Mouse (Mus musculus): Measurements from ENCODE around the gene Bcl11b.

Bcl11b gene

DNA sequence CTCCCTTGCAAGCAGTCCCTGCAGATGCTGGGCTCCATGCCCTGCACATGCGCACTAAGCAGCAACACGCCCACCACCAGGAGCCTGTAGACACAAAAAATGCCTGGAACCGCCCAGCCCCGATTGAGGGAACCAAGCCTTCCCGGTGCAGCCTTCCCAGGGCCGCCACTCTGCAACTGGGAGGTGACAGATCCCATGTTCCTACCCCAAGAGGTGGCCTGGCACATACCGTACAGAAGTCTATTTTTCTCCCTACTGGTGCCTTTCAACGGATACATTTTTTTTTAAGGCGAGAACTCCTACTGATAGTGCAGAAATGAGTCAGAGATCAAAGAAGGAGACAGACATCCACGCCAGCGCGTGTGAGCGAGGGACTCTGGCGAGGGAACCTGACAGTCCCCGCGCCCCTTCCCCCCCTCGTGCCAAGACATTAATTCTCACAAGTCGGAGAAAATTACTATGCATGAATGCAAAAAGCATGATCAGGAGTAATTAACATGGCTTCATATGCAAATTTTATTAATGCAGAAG is 33.5 kb downstream of the Bcl11b start:
- no peaks in the 10 kb centered on the region for H3K27me3 ChIP-seq (ENCODE audit: control insufficient read depth, insufficient read depth, low read length, poor library complexity, severe bottlenecking)
- no peak for DNase-seq (ENCODE audit: low read depth, low spot score)
- no peaks in the 10 kb centered on the region for H3K36me3 ChIP-seq (ENCODE audit: control insufficient read depth, insufficient read depth, low read length, poor library complexity, severe bottlenecking)

DNA sequence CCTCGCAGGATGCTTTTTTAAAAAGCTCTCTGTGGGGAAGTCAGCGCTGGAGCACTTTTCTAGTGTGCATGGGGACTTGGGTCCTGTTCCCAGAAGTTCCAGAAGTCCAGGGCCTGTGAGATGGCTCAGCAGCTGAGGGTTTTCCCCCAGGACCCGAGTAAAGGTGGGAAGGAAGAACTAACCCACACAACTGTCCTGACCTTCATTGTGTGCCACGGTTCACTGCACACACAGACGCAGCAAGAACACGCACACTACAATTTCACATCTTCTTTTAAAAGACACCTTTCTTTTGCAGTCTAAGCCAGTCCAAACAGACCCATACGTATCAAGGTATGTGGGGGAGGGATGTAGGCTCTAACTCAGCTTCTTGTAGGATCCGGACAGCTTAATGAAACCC is 34.3 kb downstream of the Bcl11b start:
- H3K27me3 ChIP-seq (ENCODE audit: control insufficient read depth, insufficient read depth, low read length, poor library complexity, severe bottlenecking), result no peaks in the 10 kb centered on the region
- no peak for DNase-seq (ENCODE audit: low read depth, low spot score)
- H3K36me3 ChIP-seq (ENCODE audit: control insufficient read depth, insufficient read depth, low read length, poor library complexity, severe bottlenecking), result no peaks in the 10 kb centered on the region

DNA sequence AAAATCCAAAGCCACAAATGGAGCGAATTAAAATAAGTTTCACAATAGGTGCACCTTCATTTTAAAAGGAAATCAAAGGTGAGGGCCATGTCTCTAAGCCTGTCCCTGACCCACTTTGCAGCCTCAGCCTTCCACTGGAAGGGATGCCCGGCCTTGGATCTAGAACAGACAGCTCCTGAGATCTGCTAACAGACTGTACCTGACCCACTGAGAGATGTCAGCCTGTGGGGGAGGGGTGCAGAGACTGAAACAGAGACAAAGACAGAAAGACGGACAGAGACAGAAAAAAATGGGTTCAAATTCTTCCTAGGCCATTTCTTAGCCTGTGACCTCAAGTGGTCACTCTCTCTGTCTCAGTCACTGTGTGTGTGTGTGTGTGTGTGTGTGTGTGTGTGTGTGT is 35.1 kb downstream of the Bcl11b start:
- DNase-seq (ENCODE audit: low read depth, low spot score), result no peak
- Histone ChIP-seq H3K36me3 (ENCODE audit: control insufficient read depth, insufficient read depth, low read length, poor library complexity, severe bottlenecking) (no peaks in the 10 kb centered on the region), H3K27me3 (ENCODE audit: control insufficient read depth, insufficient read depth, low read length, poor library complexity, severe bottlenecking) (no peaks in the 10 kb centered on the region)

DNA sequence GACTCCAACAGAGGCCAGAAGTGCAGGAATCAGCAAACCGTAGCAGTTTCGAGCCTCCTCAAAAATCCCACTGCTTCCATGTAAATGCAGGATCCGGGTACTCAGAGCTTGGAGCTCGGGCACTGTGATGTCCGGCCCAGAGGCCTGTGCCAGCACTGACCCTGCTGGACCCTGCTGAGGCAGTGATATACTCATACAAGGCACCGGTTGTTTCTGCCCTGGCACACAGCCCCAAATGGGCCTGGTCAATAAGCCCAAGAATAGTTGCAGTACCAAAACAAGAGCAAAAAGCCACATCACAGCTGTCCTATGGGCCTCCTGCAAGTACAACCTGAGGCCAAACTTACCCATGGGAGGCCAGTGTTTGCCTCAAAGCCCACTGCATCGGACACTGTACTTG is 36.4 kb downstream of the Bcl11b start:
- H3K36me3 ChIP-seq (ENCODE audit: control insufficient read depth, insufficient read depth, low read length, poor library complexity, severe bottlenecking), result no peaks in the 10 kb centered on the region
- no peaks in the 10 kb centered on the region for H3K27me3 ChIP-seq (ENCODE audit: control insufficient read depth, insufficient read depth, low read length, poor library complexity, severe bottlenecking)
- no peak for DNase-seq (ENCODE audit: low read depth, low spot score)

DNA sequence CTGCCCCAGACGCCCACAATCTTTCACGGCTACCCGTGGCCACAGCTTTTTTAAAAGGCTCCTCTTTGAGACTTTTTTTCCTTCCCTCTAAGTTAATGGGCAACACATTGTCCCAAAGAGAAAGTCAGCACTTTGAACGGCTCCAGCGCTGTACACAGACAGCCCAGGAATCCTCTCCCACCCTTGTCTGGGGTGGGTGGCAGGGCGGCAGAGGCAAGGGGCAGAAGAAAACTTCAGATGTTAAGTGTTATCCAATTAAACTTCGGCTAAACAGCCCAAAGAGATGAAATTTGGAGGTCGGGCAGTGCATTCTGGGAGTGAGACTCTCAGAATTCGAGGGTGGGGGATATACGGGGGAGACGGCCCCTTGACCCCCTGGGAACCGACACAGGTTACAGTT is 38.3 kb downstream of the Bcl11b start:
- Histone ChIP-seq H3K27me3 (ENCODE audit: control insufficient read depth, insufficient read depth, low read length, poor library complexity, severe bottlenecking) (no peaks in the 10 kb centered on the region), H3K36me3 (ENCODE audit: control insufficient read depth, insufficient read depth, low read length, poor library complexity, severe bottlenecking) (no peaks in the 10 kb centered on the region)
- DNase-seq (ENCODE audit: low read depth, low spot score), result no peak

DNA sequence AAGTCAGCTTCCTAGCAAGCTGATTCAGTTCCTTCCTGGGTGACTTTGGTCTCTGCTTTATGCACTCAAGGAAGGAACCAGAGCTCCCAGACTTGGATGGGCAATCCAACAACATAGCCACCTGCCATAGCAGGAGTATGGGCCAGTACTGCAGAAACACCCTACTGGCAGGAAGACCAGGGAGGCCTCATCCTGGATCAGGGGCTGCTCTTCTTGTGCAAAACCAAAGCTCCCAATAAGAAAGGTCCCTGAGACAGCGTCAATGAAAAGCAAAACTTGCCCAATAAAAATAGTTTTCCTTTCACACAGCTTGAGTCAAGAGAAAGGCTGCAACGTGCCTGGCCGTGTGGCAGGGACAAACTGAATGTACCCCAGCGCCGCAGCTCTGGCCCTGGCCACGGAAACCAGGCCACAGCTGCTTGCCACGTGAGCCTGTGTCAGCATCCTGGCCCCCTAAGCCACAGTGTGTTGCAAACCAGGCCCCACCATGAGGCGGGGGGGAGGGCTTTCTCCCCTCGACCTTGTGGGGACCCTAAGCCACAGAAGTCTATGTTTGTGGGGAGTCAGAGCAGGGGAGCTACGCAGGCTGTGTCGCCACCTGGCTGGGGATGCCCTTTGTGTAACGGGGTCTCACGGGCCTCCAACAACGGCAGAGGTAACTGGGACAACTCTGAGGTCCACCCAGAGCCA is 38.9 kb downstream of the Bcl11b start:
- no peaks in the 10 kb centered on the region for H3K36me3 ChIP-seq (ENCODE audit: control insufficient read depth, insufficient read depth, low read length, poor library complexity, severe bottlenecking)
- no peak for DNase-seq (ENCODE audit: low read depth, low spot score)

DNA sequence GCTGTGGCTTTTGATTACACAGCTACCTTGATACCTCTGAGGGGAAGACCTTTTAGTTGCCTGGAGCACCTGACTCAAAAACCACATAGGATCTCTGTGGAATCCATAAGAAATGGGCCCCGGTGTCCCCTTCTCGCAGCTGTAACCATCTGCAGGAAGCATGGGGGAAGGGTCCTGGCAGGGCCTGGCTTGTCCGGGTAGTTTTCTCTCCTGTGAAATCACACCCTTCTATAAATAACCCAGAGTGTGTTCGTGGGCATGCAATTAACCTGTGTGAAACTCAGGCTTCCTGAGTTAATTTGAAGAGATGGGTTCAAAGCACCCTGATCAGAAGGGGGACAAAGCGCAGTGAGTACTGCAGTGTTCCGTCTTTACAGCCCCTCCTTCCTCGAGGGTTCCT is 40.5 kb downstream of the Bcl11b start:
- H3K36me3 ChIP-seq (ENCODE audit: control insufficient read depth, insufficient read depth, low read length, poor library complexity, severe bottlenecking), result no peaks in the 10 kb centered on the region
- DNase-seq (ENCODE audit: low read depth, low spot score), result no peak

More for the DNA sequence above, 38.9 kb downstream of the Bcl11b start:
- H3K27me3 ChIP-seq (ENCODE audit: control insufficient read depth, insufficient read depth, low read length, poor library complexity, severe bottlenecking), result no peaks in the 10 kb centered on the region

DNA sequence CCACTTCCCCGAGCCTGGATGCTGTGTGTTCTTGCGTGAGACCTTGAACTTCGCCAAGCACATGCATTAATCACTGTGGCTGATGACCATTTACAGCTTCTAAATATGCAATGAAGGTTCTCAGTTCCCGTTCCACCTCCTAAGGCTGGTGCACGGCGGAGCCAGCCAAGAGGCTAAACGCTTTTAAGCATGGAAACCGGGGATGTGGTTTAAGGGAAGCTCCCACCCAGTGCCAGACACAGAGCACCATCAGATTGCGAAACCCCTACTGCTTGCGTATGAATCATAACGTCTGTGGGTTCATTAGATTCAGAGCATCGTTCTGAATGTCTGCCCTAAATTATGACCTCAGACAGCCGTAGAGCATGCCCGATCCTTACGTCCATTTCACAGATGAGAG is 41.6 kb downstream of the Bcl11b start:
- DNase-seq (ENCODE audit: low read depth, low spot score), result no peak
- Histone ChIP-seq H3K27me3 (ENCODE audit: control insufficient read depth, insufficient read depth, low read length, poor library complexity, severe bottlenecking) (no peaks in the 10 kb centered on the region), H3K36me3 (ENCODE audit: control insufficient read depth, insufficient read depth, low read length, poor library complexity, severe bottlenecking) (no peaks in the 10 kb centered on the region)

More for the DNA sequence above, 40.5 kb downstream of the Bcl11b start:
- H3K27me3 ChIP-seq (ENCODE audit: control insufficient read depth, insufficient read depth, low read length, poor library complexity, severe bottlenecking), result no peaks in the 10 kb centered on the region

DNA sequence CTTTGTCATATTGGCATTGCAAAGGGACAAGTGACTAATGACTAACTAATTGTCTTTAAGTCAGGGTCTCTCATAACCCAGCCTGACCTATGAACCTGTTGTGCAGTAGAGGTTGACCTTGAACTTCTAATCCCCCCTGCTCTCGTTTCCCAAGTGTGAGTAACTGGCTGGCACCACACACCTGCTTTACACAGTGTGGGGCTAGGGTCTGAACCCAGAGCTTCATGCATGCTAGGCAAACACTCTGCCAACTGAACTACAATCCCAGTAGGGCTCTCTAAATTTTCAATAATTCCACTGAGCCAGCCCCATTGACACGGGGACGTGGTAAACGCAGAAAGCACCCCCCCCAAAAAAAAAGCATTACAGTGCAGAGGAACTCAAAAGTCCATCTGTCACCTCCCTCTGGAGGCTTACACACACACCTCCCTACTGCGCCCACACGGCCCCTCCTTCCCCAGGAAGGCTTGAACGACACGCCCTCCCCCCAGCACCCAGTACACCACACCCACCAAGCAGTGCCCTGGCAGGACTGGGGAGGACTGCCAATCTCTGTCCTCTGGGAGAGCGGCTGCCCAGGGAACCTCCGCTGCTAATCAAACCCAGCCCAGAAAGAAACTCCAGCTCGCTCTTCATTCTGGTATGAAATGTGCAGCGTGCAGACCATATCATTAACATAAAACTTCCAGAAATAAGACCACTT is 42.5 kb downstream of the Bcl11b start:
- DNase-seq (ENCODE audit: low read depth, low spot score), result no peak
- Histone ChIP-seq H3K27me3 (ENCODE audit: control insufficient read depth, insufficient read depth, low read length, poor library complexity, severe bottlenecking) (no peaks in the 10 kb centered on the region), H3K36me3 (ENCODE audit: control insufficient read depth, insufficient read depth, low read length, poor library complexity, severe bottlenecking) (no peaks in the 10 kb centered on the region)

DNA sequence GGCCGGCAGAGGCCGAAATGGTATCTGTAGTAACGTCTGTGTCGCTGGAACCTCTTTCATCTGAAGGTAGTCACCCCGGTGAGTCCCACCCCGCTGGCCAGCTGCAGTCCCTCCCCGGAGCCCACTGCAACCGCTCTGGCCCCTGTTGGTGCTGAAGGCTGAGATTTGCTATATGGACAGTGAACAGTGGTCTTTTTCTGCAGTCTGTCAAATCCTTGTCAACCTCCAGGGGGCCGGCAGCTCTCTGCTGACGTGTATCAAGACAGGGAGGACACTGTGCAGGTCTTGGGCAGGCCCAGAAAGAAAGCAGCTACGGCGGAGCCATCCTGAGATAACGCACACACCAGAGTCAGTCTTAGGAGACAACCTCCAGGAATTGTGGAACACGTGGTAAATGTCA is 43.0 kb downstream of the Bcl11b start:
- Histone ChIP-seq H3K36me3 (ENCODE audit: control insufficient read depth, insufficient read depth, low read length, poor library complexity, severe bottlenecking) (no peaks in the 10 kb centered on the region), H3K27me3 (ENCODE audit: control insufficient read depth, insufficient read depth, low read length, poor library complexity, severe bottlenecking) (no peaks in the 10 kb centered on the region)
- no peak for DNase-seq (ENCODE audit: low read depth, low spot score)

DNA sequence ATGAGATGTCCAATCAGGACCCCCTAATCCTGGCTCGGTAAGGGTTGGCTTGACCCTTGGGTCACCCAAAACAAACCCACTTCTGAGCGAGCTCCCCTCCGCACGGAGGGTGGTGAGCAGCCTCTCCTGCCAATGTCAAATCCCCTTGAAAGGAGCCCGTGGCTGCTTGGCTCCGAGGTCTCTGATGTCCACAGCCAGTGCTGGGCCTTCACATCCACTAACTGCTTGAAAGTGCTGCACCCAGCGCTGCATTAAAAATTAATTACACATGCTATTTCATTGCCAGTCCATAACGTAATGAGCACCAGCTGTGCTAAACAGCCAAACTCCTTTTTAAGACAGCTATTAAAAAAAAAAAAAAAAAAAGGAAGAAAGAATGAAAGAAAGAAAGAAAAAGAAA is 43.5 kb downstream of the Bcl11b start:
- Histone ChIP-seq H3K27me3 (ENCODE audit: control insufficient read depth, insufficient read depth, low read length, poor library complexity, severe bottlenecking) (no peaks in the 10 kb centered on the region), H3K36me3 (ENCODE audit: control insufficient read depth, insufficient read depth, low read length, poor library complexity, severe bottlenecking) (no peaks in the 10 kb centered on the region)
- no peak for DNase-seq (ENCODE audit: low read depth, low spot score)

DNA sequence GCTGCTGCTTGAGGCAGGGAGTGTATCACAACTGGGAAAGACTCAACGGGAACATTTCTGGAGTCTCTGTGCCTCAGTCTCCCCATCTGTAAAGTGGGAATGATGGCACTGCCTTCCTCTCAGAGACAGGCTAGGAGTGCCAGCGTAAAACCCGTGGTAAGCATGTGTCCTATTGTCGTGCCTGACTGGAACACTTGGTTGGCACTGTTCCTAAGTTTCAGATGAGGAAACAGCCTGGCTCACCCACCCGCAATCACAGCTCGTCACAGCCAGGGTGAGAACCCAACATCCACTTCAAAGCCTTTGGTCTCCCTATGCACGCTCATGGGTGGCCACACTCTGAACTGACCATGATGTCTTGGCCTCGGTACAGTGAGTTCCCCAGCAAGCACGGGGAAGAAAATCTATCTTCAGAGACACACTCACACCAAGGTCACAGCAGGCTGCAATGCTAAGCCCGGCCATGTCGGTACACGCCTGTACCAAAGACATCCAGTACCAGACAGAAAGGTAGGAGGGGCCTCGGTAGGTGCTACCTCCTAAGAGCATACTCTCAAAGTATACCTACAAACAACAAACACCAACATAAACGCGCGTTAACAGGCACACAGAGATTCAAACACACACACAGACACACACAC is 50.2 kb downstream of the Bcl11b start:
- Histone ChIP-seq H3K36me3 (ENCODE audit: control insufficient read depth, insufficient read depth, low read length, poor library complexity, severe bottlenecking) (no peaks in the 10 kb centered on the region), H3K27me3 (ENCODE audit: control insufficient read depth, insufficient read depth, low read length, poor library complexity, severe bottlenecking) (no peaks in the 10 kb centered on the region)
- no peak for DNase-seq (ENCODE audit: low read depth, low spot score)

DNA sequence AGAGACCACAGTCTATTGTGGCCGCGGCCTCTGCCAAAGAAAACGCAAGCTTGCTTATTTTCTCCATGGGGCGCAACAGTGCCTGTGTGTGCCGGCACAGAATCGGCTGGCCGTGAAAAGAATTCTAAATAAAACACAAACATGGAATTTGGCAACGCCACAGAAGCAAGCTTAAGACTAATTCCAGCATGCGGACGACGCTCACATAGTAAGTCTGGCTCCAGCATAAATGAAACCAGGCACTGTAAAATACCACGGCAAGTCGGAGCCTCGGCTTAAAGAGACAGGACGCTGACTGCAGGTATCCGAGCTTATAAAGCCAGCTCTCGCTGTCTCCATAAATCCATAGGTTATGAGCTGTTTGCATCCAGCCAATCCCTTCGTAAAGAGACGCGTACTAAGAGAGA is 51.1 kb downstream of the Bcl11b start:
- no peaks in the 10 kb centered on the region for H3K27me3 ChIP-seq (ENCODE audit: control insufficient read depth, insufficient read depth, low read length, poor library complexity, severe bottlenecking)
- H3K36me3 ChIP-seq (ENCODE audit: control insufficient read depth, insufficient read depth, low read length, poor library complexity, severe bottlenecking), result no peaks in the 10 kb centered on the region
- DNase-seq (ENCODE audit: low read depth, low spot score), result no peak

DNA sequence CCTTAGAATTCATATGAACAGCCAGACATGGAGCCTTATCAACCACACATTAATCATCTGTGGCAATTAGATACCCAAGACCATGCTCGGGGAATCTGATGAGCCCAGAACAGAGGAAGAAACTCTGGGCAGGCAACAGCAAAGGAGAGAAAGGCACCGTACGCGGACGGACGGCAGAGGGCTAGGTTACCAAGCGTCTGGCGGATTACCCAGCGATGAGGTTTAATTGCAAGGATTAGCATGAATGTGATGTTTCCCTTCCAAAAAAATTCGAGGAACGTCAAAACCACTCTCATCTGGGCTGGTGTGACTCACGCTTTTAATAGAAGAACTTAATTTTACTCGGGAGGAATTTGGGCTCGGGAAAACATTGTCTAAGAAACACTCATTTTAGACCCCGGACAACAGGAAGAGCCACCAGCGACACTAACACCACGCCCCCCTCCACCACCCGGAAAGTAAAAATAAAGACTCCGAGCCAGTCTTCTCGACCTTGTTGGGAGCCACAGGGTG is 52.7 kb downstream of the Bcl11b start:
- DNase-seq (ENCODE audit: low read depth, low spot score), result no peak
- Histone ChIP-seq H3K36me3 (ENCODE audit: control insufficient read depth, insufficient read depth, low read length, poor library complexity, severe bottlenecking) (no peaks in the 10 kb centered on the region), H3K27me3 (ENCODE audit: control insufficient read depth, insufficient read depth, low read length, poor library complexity, severe bottlenecking) (no peaks in the 10 kb centered on the region)

DNA sequence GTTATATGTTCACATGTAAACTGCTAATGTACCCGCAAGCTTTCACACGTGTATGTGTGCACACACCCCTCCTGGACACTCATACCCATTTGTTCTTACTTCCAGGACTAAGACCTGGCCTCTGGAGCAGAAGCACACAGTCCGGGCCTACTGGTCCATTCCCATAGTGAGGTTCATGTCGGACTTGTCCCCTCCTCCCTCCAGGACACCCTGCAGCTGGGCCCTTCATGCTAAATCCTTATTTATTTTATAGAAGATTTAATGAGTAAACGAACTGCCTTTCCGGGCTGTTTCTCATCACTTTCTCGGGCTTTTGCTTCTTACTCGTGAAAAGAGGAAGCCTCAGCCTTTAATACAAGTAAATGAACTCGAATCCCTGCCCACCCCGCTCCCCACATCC is 54.0 kb downstream of the Bcl11b start:
- H3K27me3 ChIP-seq (ENCODE audit: control insufficient read depth, insufficient read depth, low read length, poor library complexity, severe bottlenecking), result no peaks in the 10 kb centered on the region
- H3K36me3 ChIP-seq (ENCODE audit: control insufficient read depth, insufficient read depth, low read length, poor library complexity, severe bottlenecking), result no peaks in the 10 kb centered on the region
- DNase-seq (ENCODE audit: low read depth, low spot score), result no peak
